Mouse (Mus musculus) heart, adult 2 months (tissue): ENCODE results near the gene Prl6a1.

Experiments used
- CTCF ChIP-seq: fragments of 200-600 bp; IDR thresholded peaks from 2 replicates; pipeline ENCODE4 v1.8.1; 2022; ENCODE audit warnings: antibody characterized with exemption, mild to moderate bottlenecking, moderate library complexity
- EP300 ChIP-seq: fragments of 200-500 bp; IDR thresholded peaks from 2 replicates; pipeline ENCODE4 v1.6.1; 2011; ENCODE audit warnings: low read depth, low read length, control low read depth; ENCODE audit not compliant: insufficient read depth
- POLR2A ChIP-seq: fragments of 200-500 bp; IDR thresholded peaks from 2 replicates; pipeline ENCODE4 v1.6.1; 2011; ENCODE audit warnings: mild to moderate bottlenecking, low read depth, low read length, control low read depth; ENCODE audit not compliant: insufficient read depth

DNA sequence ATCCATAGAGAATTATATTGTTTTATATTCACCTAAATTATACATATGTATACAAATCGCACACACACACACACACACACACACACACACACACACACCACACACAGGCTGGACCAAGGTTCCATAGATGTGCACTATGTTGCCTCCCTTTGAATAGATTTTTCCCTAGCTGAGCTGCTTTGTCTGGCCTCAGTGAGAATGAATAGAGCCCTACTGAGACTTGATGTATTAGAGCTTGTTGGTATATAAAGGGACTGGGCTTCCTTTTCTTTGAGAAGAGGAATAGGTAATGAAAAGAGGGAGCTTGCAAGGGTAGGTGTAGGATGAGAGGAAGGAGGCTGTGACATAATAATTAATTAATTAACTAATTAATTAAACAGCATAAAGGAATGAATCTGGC lies 22.6 kb downstream of the Prl6a1 start:
- TF ChIP-seq CTCF (no peak), POLR2A (no peak), EP300 (no peak)
